ENCODE assay signal across 14 mouse cellular contexts in genomic region chr8:124375168-124375567, GRCm38 (mm10).
A peak's percentile ranks its signal among the peaks of the same experiment; 100 is the strongest.
DNase-seq lines count a peak whose midpoint lies in the region; ATAC-seq and TF ChIP-seq lines count a peak whose summit lies in the region.
"Had no signal": no experiment of that assay in that cellular context is flagged by ENCODE, and none has a peak within 500 bp of the region (broad histone marks: within the 10 kb centered on the region; RNA-seq: fewer than 3 reads in every experiment).

No protein-coding gene starts in this region.

- H3K9ac ChIP-seq in heart, postnatal 0 days (replicated peaks; ENCODE audit: low read depth, low read length) = no peak overlapping the region
- H3K9ac ChIP-seq in midbrain, embryonic 14.5 days (replicated peaks; ENCODE audit: low read length) = no peak overlapping the region
- H3K9ac ChIP-seq in midbrain, embryonic 11.5 days (ENCODE audit: low read length) = no peak overlapping the region
- H3K9ac ChIP-seq in stomach, postnatal 0 days (ENCODE audit: low read length) = no peak overlapping the region
- H3K9ac ChIP-seq: limb, embryonic 15.5 days; stomach, embryonic 15.5 days had no signal

- no peak overlapping the region for H3K4me3 ChIP-seq in heart, postnatal 0 days (ENCODE audit: low read depth, low read length)
- H3K4me3 ChIP-seq in midbrain, embryonic 14.5 days (replicated peaks; ENCODE audit: low read depth, low read length) = no peak overlapping the region
- H3K4me3 ChIP-seq in midbrain, embryonic 11.5 days (ENCODE audit: low read depth, low read length) = no peak overlapping the region
- no peak overlapping the region for H3K4me3 ChIP-seq in stomach, postnatal 0 days (ENCODE audit: low read depth, low read length)
- H3K4me3 ChIP-seq: limb, embryonic 15.5 days; stomach, embryonic 15.5 days had no signal

- intact Hi-C loops in heart, postnatal 36 days (cut with DNase I) = no loop called here

- peak; percentile 24 for DNase-seq in cerebellum, adult 8-10 months
- no peak for DNase-seq in cerebellum, postnatal 25 days
- peak; percentile 73 for DNase-seq in heart, postnatal 0 days (ENCODE audit: low spot score)
- DNase-seq in heart, postnatal 36 days = no peak
- DNase-seq in midbrain, embryonic 14.5 days = no peak
- DNase-seq in midbrain, embryonic 11.5 days (ENCODE audit: low spot score, missing footprints) = no peak
- DNase-seq in stomach, postnatal 0 days (ENCODE audit: low spot score) = no peak
- no peak for DNase-seq in thymus, postnatal 14 days
- DNase-seq: embryo, embryonic 11 days; layer of hippocampus, postnatal 36 days; thymus, postnatal 36 days had no signal

- H3K36me3 ChIP-seq in heart, postnatal 0 days (replicated peaks; ENCODE audit: control insufficient read depth, insufficient read depth, low read length) = no peaks in the 10 kb centered on the region
- peaks cover 10% of the 10 kb centered on the region; the same call in 1 of the 2 replicates for H3K36me3 ChIP-seq in midbrain, embryonic 14.5 days (ENCODE audit: control insufficient read depth, insufficient read depth, low read length)
- H3K36me3 ChIP-seq in midbrain, embryonic 11.5 days (ENCODE audit: control insufficient read depth, insufficient read depth, low read length) = no peaks in the 10 kb centered on the region
- H3K36me3 ChIP-seq in stomach, postnatal 0 days (ENCODE audit: control insufficient read depth, insufficient read depth, low read length) = no peaks in the 10 kb centered on the region
- H3K36me3 ChIP-seq: limb, embryonic 15.5 days; stomach, embryonic 15.5 days had no signal

- peak; percentile 86 for ATAC-seq in heart, postnatal 0 days (ENCODE audit: insufficient read depth, low read depth)
- ATAC-seq in midbrain, embryonic 14.5 days (ENCODE audit: low FRiP score, low TSS enrichment) = no peak
- no peak for ATAC-seq in midbrain, embryonic 11.5 days (ENCODE audit: low FRiP score)
- ATAC-seq in stomach, postnatal 0 days (ENCODE audit: low FRiP score, low TSS enrichment) = no peak
- ATAC-seq: intestine, embryonic 16.5 days had no signal

- no peak for TF ChIP-seq CTCF in heart, postnatal 0 days (IDR thresholded peaks at IDR 0.05; ENCODE audit: low read depth)
- no peak for TF ChIP-seq CTCF in stomach, postnatal 0 days (IDR thresholded peaks at IDR 0.05; ENCODE audit: low read depth)

- no peak for TF ChIP-seq EP300 in heart, postnatal 0 days (IDR thresholded peaks at IDR 0.05; ENCODE audit: low read depth)
- no peak for TF ChIP-seq EP300 in stomach, postnatal 0 days (optimal IDR thresholded peaks at IDR 0.05)

- peak overlapping the region; percentile 54 for H3K27ac ChIP-seq in heart, postnatal 0 days (ENCODE audit: low read depth)
- 0 out of 2 replicates have a peak overlapping the region, but pooled peaks have one; percentile 8 for H3K27ac ChIP-seq in midbrain, embryonic 14.5 days (replicated peaks; ENCODE audit: low read depth, low read length)
- H3K27ac ChIP-seq in midbrain, embryonic 11.5 days (ENCODE audit: low read depth, low read length) = no peak overlapping the region
- H3K27ac ChIP-seq in stomach, postnatal 0 days (replicated peaks) = peak overlapping the region; percentile 69; the same call in 1 of the 2 replicates
- H3K27ac ChIP-seq: limb, embryonic 15.5 days; stomach, embryonic 15.5 days had no signal

- H3K9me3 ChIP-seq in heart, postnatal 0 days (replicated peaks; ENCODE audit: control insufficient read depth, low read length) = no peaks in the 10 kb centered on the region
- no peaks in the 10 kb centered on the region for H3K9me3 ChIP-seq in midbrain, embryonic 14.5 days (ENCODE audit: control insufficient read depth, low read length)
- no peaks in the 10 kb centered on the region for H3K9me3 ChIP-seq in midbrain, embryonic 11.5 days (ENCODE audit: control insufficient read depth, low read length)
- no peaks in the 10 kb centered on the region for H3K9me3 ChIP-seq in stomach, postnatal 0 days (ENCODE audit: control insufficient read depth, low read length)
- H3K9me3 ChIP-seq: limb, embryonic 15.5 days; stomach, embryonic 15.5 days had no signal

- H3K4me2 ChIP-seq in heart, postnatal 0 days (ENCODE audit: low read depth, low read length) = no peak overlapping the region
- no peak overlapping the region for H3K4me2 ChIP-seq in midbrain, embryonic 14.5 days (ENCODE audit: low read length)
- no peak overlapping the region for H3K4me2 ChIP-seq in midbrain, embryonic 11.5 days
- H3K4me2 ChIP-seq in stomach, postnatal 0 days (replicated peaks; ENCODE audit: low read depth) = no peak overlapping the region
- H3K4me2 ChIP-seq: limb, embryonic 15.5 days; stomach, embryonic 15.5 days had no signal

- 47% methylated on average over 6 of the region's 6 CpGs for WGBS in heart, postnatal 0 days
- WGBS in midbrain, embryonic 14.5 days = 77% methylated on average over 6 of the region's 6 CpGs
- 77% methylated on average over 6 of the region's 6 CpGs for WGBS in midbrain, embryonic 11.5 days
- 65% methylated on average over 6 of the region's 6 CpGs for WGBS in stomach, postnatal 0 days

- no peaks in the 10 kb centered on the region for H3K27me3 ChIP-seq in heart, postnatal 0 days (ENCODE audit: control insufficient read depth, insufficient read depth, low read length)
- no peaks in the 10 kb centered on the region for H3K27me3 ChIP-seq in midbrain, embryonic 14.5 days (ENCODE audit: control insufficient read depth, insufficient read depth, low read length)
- H3K27me3 ChIP-seq in midbrain, embryonic 11.5 days (ENCODE audit: control insufficient read depth, insufficient read depth, low read length) = no peaks in the 10 kb centered on the region
- H3K27me3 ChIP-seq in stomach, postnatal 0 days (ENCODE audit: control insufficient read depth, insufficient read depth, low read length) = no peaks in the 10 kb centered on the region
- H3K27me3 ChIP-seq: limb, embryonic 15.5 days; stomach, embryonic 15.5 days had no signal

- H3K4me1 ChIP-seq in heart, postnatal 0 days (ENCODE audit: control insufficient read depth, insufficient read depth) = peaks cover 14% of the 10 kb centered on the region; the same call in 1 of the 2 replicates
- no peaks in the 10 kb centered on the region for H3K4me1 ChIP-seq in midbrain, embryonic 14.5 days (ENCODE audit: control insufficient read depth, insufficient read depth, low read length)
- H3K4me1 ChIP-seq in midbrain, embryonic 11.5 days (ENCODE audit: control insufficient read depth, insufficient read depth, low read length) = no peaks in the 10 kb centered on the region
- H3K4me1 ChIP-seq in stomach, postnatal 0 days (replicated peaks; ENCODE audit: control insufficient read depth, insufficient read depth) = no peaks in the 10 kb centered on the region; the same call in 1 of the 2 replicates
- H3K4me1 ChIP-seq: limb, embryonic 15.5 days; stomach, embryonic 15.5 days had no signal

Comparison
In these comparisons a context has a peak if more than half of its experiments do, and no peak if none do; other contexts are left out.
1. DNase-seq: peak in cerebellum, adult 8-10 months (single experiment) and heart, postnatal 0 days (single experiment); none in cerebellum, postnatal 25 days (0 of 2), heart, postnatal 36 days (0 of 2), midbrain, embryonic 14.5 days (single experiment), midbrain, embryonic 11.5 days (single experiment), stomach, postnatal 0 days (single experiment) and thymus, postnatal 14 days (single experiment).